Mouse (Mus musculus): ENCODE measurements around the gene Aar2.

GRCm38 (mm10) chr2:156603671-156604070, 56.3 kb downstream of the Aar2 start:
- TF ChIP-seq CTCF (IDR thresholded peaks at IDR 0.05) (no peak), EP300 (IDR thresholded peaks at IDR 0.05) (no peak)

All from lung, postnatal 0 days (tissue).